Mouse (Mus musculus) lung, adult 2 months (tissue): ENCODE results near the gene Abi2. TPM values are rescaled to one million over a fixed set of nuclear protein-coding genes. Genes with fewer than 3 reads are reported as not detected.
"Not testable (repeated sequence)": the region's sequence is repeated elsewhere in the genome, so short reads cannot be mapped to it uniquely, and the experiment has no call there.

Source experiments
- DNase-seq: peaks from one replicate; pipeline ENCODE4 v3.0.0; 2022
- H3K4me1 ChIP-seq: fragments of 200-500 bp; 2 replicates; pipeline ENCODE4 v1.6.1; 2011; ENCODE audit warnings: low read length; ENCODE audit not compliant: control insufficient read depth, insufficient read depth
- H3K4me3 ChIP-seq: fragments of 200-500 bp; replicated peaks from 2 replicates; pipeline ENCODE3; 2011; ENCODE audit warnings: low read depth, mild to moderate bottlenecking, control low read depth, low read length; ENCODE audit errors: extremely low read depth
- CTCF ChIP-seq: fragments of 200-500 bp; IDR thresholded peaks from 2 replicates; pipeline ENCODE4 v1.5.1; 2011; ENCODE audit warnings: mild to moderate bottlenecking, low read length, control low read depth; ENCODE audit not compliant: insufficient read depth
- POLR2A ChIP-seq: fragments of 200-500 bp; IDR thresholded peaks from 2 replicates; pipeline ENCODE4 v1.6.1; 2011; ENCODE audit warnings: low read depth, mild to moderate bottlenecking, control low read depth, low read length, borderline replicate concordance; ENCODE audit errors: extremely low read depth
- WGBS: fragments of 180-500 bp; shearing (Covaris S2); methylation state at CpG from one replicate; pipeline ENCODE4 v1.1.7; 2018; 5-methylcytosine and 5-hydroxymethylcytosine counted together
- polyA plus RNA-seq: library from polyadenylated mRNA; depleted of rRNA; stranded (reverse); fragments of >200 nt; gene quantifications from 2 replicates; pipeline ENCODE4 v1.2.3, GENCODE M21; 2012

Abi2 gene
- polyA plus RNA-seq, 1 experiment, result 5.4 TPM

- no peaks in the 10 kb centered on the region for H3K4me1 ChIP-seq
- 77% methylated on average over 2 of the region's 2 CpGs for WGBS
- no peak overlapping the region for H3K4me3 ChIP-seq
- DNase-seq, result no peak
- TF ChIP-seq CTCF (no peak), POLR2A (no peak)
Measured at GRCm38 (mm10) chr1:60428341-60428740, 18.9 kb downstream of the Abi2 start.

- Histone ChIP-seq H3K4me3 (no peak overlapping the region), H3K4me1 (no peaks in the 10 kb centered on the region)
- peak; percentile 22 for DNase-seq
- 60% methylated on average over 2 of the region's 2 CpGs for WGBS
- TF ChIP-seq CTCF (peak; percentile 90), POLR2A (no peak)
Measured at GRCm38 (mm10) chr1:60428932-60429331, 19.5 kb downstream of the Abi2 start.

DNA sequence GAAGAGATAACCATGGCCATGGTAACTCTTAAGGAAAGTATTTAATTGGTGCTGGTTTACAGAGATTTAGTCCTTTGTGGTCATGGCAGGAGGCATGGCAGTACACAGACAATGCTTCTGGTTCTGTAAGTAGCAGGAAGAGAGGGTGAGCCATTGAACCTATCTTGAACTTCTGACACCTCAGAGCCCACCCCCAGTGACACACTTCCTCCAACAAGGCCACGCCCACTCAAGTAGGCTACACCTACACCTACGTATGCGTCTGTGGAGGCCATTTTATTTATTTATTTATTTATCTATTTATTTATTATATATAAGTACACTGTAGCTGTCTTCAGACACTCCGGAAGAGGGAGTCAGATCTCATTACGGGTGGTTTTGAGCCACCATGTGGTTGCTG, 22.1 kb downstream of the Abi2 start:
- 92% methylated on average over 5 of the region's 5 CpGs for WGBS
- DNase-seq, result no peak

GRCm38 (mm10) chr1:60432497-60432896, 23.1 kb downstream of the Abi2 start:
- TF ChIP-seq POLR2A (no peak), CTCF (no peak)
- WGBS, result 43% methylated on average over 1 of the region's 1 CpGs
- no peak for DNase-seq
- H3K4me3 ChIP-seq, result no peak overlapping the region
- H3K4me1 ChIP-seq, result no peaks in the 10 kb centered on the region

More for the DNA sequence above, 22.1 kb downstream of the Abi2 start:
- Histone ChIP-seq H3K4me1 (no peaks in the 10 kb centered on the region), H3K4me3 (no peak overlapping the region)
- no peak for TF ChIP-seq CTCF
- TF ChIP-seq POLR2A, result no peak

DNA sequence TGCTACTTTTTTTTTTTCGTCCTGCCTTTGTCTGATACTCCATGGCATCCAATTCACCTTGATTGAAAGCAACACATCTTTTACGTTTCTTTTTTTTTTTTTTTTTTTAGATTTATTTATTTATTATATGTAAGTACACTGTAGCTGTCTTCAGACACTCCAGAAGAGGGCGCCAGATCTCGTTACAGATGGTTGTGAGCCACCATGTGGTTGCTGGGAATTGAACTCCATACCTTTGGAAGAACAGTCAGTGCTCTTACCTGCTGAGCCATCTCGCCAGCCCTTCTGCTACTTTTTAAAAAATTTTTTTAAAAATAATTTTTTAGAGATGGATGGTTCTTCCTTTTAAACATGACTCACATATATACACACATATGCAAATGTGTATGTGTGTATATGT, 32.0 kb downstream of the Abi2 start:
- H3K4me1 ChIP-seq, H3K4me3 ChIP-seq, DNase-seq: not testable (repeated sequence)
- WGBS, result 83% methylated on average over 5 of the region's 5 CpGs

DNA sequence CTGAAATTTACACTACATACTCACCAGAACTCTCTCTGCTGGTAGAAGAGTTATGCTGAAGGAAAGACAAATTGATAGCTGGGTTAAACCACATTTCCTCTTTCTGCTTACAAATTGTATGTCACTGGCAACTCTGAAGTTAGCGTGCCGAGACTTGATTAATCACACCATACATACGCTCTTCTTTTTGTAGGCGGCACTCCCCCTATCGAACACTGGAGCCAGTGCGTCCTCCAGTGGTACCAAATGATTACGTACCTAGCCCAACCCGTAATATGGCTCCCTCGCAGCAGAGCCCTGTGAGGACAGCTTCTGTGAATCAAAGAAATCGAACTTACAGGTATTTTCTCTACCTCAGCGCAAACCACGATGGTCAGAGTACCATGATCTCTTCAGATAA, 37.6 kb downstream of the Abi2 start:
- no peak for DNase-seq
- TF ChIP-seq CTCF (peak; percentile 60), POLR2A (no peak)
- WGBS, result 62% methylated on average over 12 of the region's 12 CpGs

GRCm38 (mm10) chr1:60449896-60450295, 40.5 kb downstream of the Abi2 start:
- no peak overlapping the region for H3K4me3 ChIP-seq
- no peak for DNase-seq
- no peaks in the 10 kb centered on the region for H3K4me1 ChIP-seq
- no peak for TF ChIP-seq POLR2A
- no peak for TF ChIP-seq CTCF
- 22% methylated on average over 1 of the region's 1 CpGs for WGBS

More for the DNA sequence above, 37.6 kb downstream of the Abi2 start:
- H3K4me3 ChIP-seq, result no peak overlapping the region
- H3K4me1 ChIP-seq, result no peaks in the 10 kb centered on the region

DNA sequence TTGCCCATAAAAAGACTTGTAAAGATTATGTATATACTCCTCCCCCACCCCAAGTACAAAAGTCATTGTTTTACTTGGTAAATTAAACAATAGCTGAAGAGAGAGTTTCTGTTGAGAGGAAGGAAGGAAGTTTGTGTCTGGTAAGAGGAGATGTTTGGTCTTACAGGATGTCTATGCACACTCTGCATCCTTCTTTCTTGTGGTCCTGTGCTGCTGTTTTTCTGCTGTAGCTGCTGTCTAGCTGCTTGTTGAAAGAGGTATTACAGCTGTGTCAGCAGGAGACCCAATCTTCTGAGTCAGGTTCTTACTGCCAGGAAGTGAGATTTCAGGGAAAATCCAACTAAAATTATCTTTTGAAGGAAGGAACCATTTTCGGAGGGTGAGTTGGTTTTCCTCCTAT, 51.2 kb downstream of the Abi2 start:
- H3K4me3 ChIP-seq, result no peak overlapping the region
- DNase-seq, result no peak
- WGBS, result 61% methylated on average over 1 of the region's 1 CpGs
- TF ChIP-seq POLR2A, result no peak
- peaks cover 3% of the 10 kb centered on the region for H3K4me1 ChIP-seq

DNA sequence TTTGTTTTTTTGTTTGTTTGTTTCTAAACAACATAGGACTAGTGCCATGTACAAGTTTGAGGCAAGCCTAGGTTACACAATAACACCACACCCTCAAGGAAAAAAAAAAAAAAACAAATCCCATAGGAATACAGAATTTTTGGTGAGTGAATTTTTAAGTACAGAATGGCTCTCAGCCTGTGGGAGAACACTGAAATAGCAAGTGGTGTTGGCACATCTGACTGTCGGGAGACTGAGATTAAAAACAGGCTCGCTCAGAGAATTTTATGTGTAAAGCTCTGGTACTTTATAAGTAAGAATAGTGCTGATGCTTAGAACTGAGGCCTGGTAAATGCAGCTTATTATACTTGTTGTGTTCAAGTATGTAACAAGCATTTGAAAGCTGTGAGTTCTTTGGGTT, 60.1 kb downstream of the Abi2 start:
- no peak for DNase-seq
- no peaks in the 10 kb centered on the region for H3K4me1 ChIP-seq
- H3K4me3 ChIP-seq, result no peak overlapping the region
- no peak for TF ChIP-seq POLR2A
- no peak for TF ChIP-seq CTCF
- WGBS, result 79% methylated on average over 2 of the region's 2 CpGs

GRCm38 (mm10) chr1:60470541-60470940, 61.1 kb downstream of the Abi2 start:
- no peak for DNase-seq
- WGBS, result 86% methylated on average over 7 of the region's 7 CpGs
- no peak overlapping the region for H3K4me3 ChIP-seq
- TF ChIP-seq POLR2A (no peak), CTCF (no peak)
- H3K4me1 ChIP-seq, result no peaks in the 10 kb centered on the region

GRCm38 (mm10) chr1:60481561-60481960, 72.1 kb downstream of the Abi2 start:
- TF ChIP-seq POLR2A, result no peak
- TF ChIP-seq CTCF, result no peak
- H3K4me1 ChIP-seq, result no peaks in the 10 kb centered on the region
- no peak for DNase-seq
- H3K4me3 ChIP-seq, result no peak overlapping the region
- 54% methylated on average over 1 of the region's 1 CpGs for WGBS
